ENCODE assay signal across 19 mouse cellular contexts in genomic region chr3:89899511-89899908, GRCm38 (mm10). TPM values are rescaled to one million over a fixed set of nuclear protein-coding genes. Genes with fewer than 3 reads are reported as not detected.
DNase-seq lines count a peak whose midpoint lies in the region; ATAC-seq and TF ChIP-seq lines count a peak whose summit lies in the region.
"Had no signal": no experiment of that assay in that cellular context is flagged by ENCODE, and none has a peak within 500 bp of the region (broad histone marks: within the 10 kb centered on the region; RNA-seq: fewer than 3 reads in every experiment).

No protein-coding gene starts in this region.

- H3K4me1 ChIP-seq in intestine, embryonic 16.5 days (ENCODE audit: control insufficient read depth, insufficient read depth, low read length): no peaks in the 10 kb centered on the region
- 0 out of 2 replicates have a peak, but pooled peaks cover 4% of the 10 kb centered on the region for H3K4me1 ChIP-seq in intestine, embryonic 15.5 days (replicated peaks)
- H3K4me1 ChIP-seq in liver, embryonic 15.5 days (replicated peaks): peaks cover 46% of the 10 kb centered on the region
- H3K4me1 ChIP-seq in liver, embryonic 12.5 days: peaks cover 37% of the 10 kb centered on the region
- peaks cover 55% of the 10 kb centered on the region for H3K4me1 ChIP-seq in liver, postnatal 0 days (ENCODE audit: insufficient read depth)

- H3K9ac ChIP-seq in intestine, embryonic 16.5 days (ENCODE audit: low read depth, low read length): no peak overlapping the region
- H3K9ac ChIP-seq in intestine, embryonic 15.5 days: no peak overlapping the region
- no peak overlapping the region for H3K9ac ChIP-seq in liver, embryonic 15.5 days
- H3K9ac ChIP-seq in liver, embryonic 12.5 days: no peak overlapping the region
- H3K9ac ChIP-seq in liver, postnatal 0 days (replicated peaks): no peak overlapping the region
- H3K9ac ChIP-seq: forebrain, postnatal 0 days; heart, embryonic 13.5 days; liver, embryonic 13.5 days had no signal

- H3K4me2 ChIP-seq in intestine, embryonic 16.5 days (ENCODE audit: low read depth, low read length): no peak overlapping the region
- no peak overlapping the region for H3K4me2 ChIP-seq in intestine, embryonic 15.5 days (replicated peaks)
- no peak overlapping the region for H3K4me2 ChIP-seq in liver, embryonic 15.5 days
- H3K4me2 ChIP-seq in liver, embryonic 12.5 days: no peak overlapping the region
- no peak overlapping the region for H3K4me2 ChIP-seq in liver, postnatal 0 days (ENCODE audit: low read depth, low read length)
- H3K4me2 ChIP-seq: heart, embryonic 13.5 days; liver, embryonic 13.5 days had no signal

- TF ChIP-seq CTCF in liver, postnatal 0 days (IDR thresholded peaks at IDR 0.05; ENCODE audit: low read depth): no peak

- no peaks in the 10 kb centered on the region for H3K9me3 ChIP-seq in intestine, embryonic 16.5 days (ENCODE audit: control insufficient read depth, low read length)
- H3K9me3 ChIP-seq in intestine, embryonic 15.5 days: no peaks in the 10 kb centered on the region
- no peaks in the 10 kb centered on the region for H3K9me3 ChIP-seq in liver, embryonic 15.5 days (replicated peaks)
- no peaks in the 10 kb centered on the region for H3K9me3 ChIP-seq in liver, embryonic 12.5 days (replicated peaks)
- H3K9me3 ChIP-seq in liver, postnatal 0 days (ENCODE audit: low read length): no peaks in the 10 kb centered on the region
- H3K9me3 ChIP-seq: G1E; heart, embryonic 13.5 days; hindbrain, embryonic 10.5 days; liver, embryonic 13.5 days had no signal

- DNase-seq in NIH3T3 (ENCODE audit: low read depth): peak; percentile 24
- DNase-seq in liver, postnatal 0 days: no peak
- DNase-seq in gastrocnemius, postnatal 10 days: no peak
- DNase-seq: adrenal gland, postnatal 10 days; cerebellum, postnatal 10 days; forebrain, postnatal 0 days; gastrocnemius, postnatal 14 days; liver, embryonic 13.5 days; right cerebral cortex, postnatal 14 days; thymus, adult 18-20 months had no signal

- TF ChIP-seq EP300 in liver, postnatal 0 days (IDR thresholded peaks at IDR 0.05; ENCODE audit: low read depth): no peak

- ATAC-seq in intestine, embryonic 16.5 days: no peak
- ATAC-seq in intestine, embryonic 15.5 days: no peak
- no peak for ATAC-seq in liver, embryonic 15.5 days (ENCODE audit: insufficient read depth)
- ATAC-seq in liver, embryonic 12.5 days: no peak
- no peak for ATAC-seq in liver, postnatal 0 days
- ATAC-seq: forebrain, postnatal 0 days; midbrain, embryonic 16.5 days had no signal

- H3K27ac ChIP-seq in intestine, embryonic 16.5 days (ENCODE audit: low read length): peak overlapping the region; percentile 21; the same call in 1 of the 2 replicates
- H3K27ac ChIP-seq in intestine, embryonic 15.5 days: no peak overlapping the region
- peak overlapping the region; percentile 71; the same call in 1 of the 2 replicates for H3K27ac ChIP-seq in liver, embryonic 15.5 days (replicated peaks)
- H3K27ac ChIP-seq in liver, embryonic 12.5 days: no peak overlapping the region
- H3K27ac ChIP-seq in liver, postnatal 0 days (ENCODE audit: low read depth): peak overlapping the region; percentile 89
- H3K27ac ChIP-seq: heart, embryonic 13.5 days; hindbrain, embryonic 10.5 days; liver, embryonic 13.5 days had no signal

- no peaks in the 10 kb centered on the region for H3K27me3 ChIP-seq in intestine, embryonic 16.5 days (replicated peaks; ENCODE audit: control insufficient read depth, insufficient read depth, low read length)
- H3K27me3 ChIP-seq in intestine, embryonic 15.5 days (replicated peaks): no peaks in the 10 kb centered on the region
- H3K27me3 ChIP-seq in liver, embryonic 15.5 days: peaks cover 4% of the 10 kb centered on the region; the same call in 1 of the 2 replicates
- peaks cover 18% of the 10 kb centered on the region for H3K27me3 ChIP-seq in liver, embryonic 12.5 days (replicated peaks)
- no peaks in the 10 kb centered on the region for H3K27me3 ChIP-seq in liver, postnatal 0 days (ENCODE audit: insufficient read depth, low read length)

- H3K36me3 ChIP-seq in intestine, embryonic 16.5 days (ENCODE audit: control insufficient read depth, insufficient read depth, low read length): no peaks in the 10 kb centered on the region
- H3K36me3 ChIP-seq in intestine, embryonic 15.5 days: no peaks in the 10 kb centered on the region
- no peaks in the 10 kb centered on the region for H3K36me3 ChIP-seq in liver, embryonic 15.5 days (replicated peaks)
- no peaks in the 10 kb centered on the region for H3K36me3 ChIP-seq in liver, embryonic 12.5 days
- peaks cover 5% of the 10 kb centered on the region; the same call in 1 of the 2 replicates for H3K36me3 ChIP-seq in liver, postnatal 0 days (replicated peaks; ENCODE audit: insufficient read depth, low read length)
- H3K36me3 ChIP-seq: G1E; heart, embryonic 13.5 days; hindbrain, embryonic 10.5 days; liver, embryonic 13.5 days had no signal

- WGBS in intestine, embryonic 16.5 days: 71% methylated on average over 8 of the region's 8 CpGs
- WGBS in intestine, embryonic 15.5 days: 68% methylated on average over 8 of the region's 8 CpGs
- 58% methylated on average over 8 of the region's 8 CpGs for WGBS in liver, embryonic 15.5 days (ENCODE audit: insufficient replicate concordance)
- WGBS in liver, embryonic 12.5 days (ENCODE audit: insufficient replicate concordance): 52% methylated on average over 8 of the region's 8 CpGs
- 62% methylated on average over 8 of the region's 8 CpGs for WGBS in liver, postnatal 0 days (ENCODE audit: insufficient replicate concordance)

- no peak overlapping the region for H3K4me3 ChIP-seq in intestine, embryonic 16.5 days (ENCODE audit: low read length)
- H3K4me3 ChIP-seq in intestine, embryonic 15.5 days (replicated peaks): no peak overlapping the region
- no peak overlapping the region for H3K4me3 ChIP-seq in liver, embryonic 15.5 days (replicated peaks)
- H3K4me3 ChIP-seq in liver, embryonic 12.5 days: no peak overlapping the region
- no peak overlapping the region for H3K4me3 ChIP-seq in liver, postnatal 0 days (ENCODE audit: low read depth, low read length)
- H3K4me3 ChIP-seq: heart, embryonic 13.5 days; hindbrain, embryonic 10.5 days; liver, embryonic 13.5 days; megakaryocyte, embryonic 14.5 days had no signal

RNA-seq across cellular contexts. Expression of gene Il6ra, which starts 13.5 kb away (rescaled TPM):
- polyA plus RNA-seq in intestine, embryonic 16.5 days (2015; fragmentation: Nextera tagmentation; extraction: Ambion mirVana): 3.0 and 3.4 TPM in 2 replicates
- 2.3 and 2.8 TPM in 2 replicates for polyA plus RNA-seq in intestine, embryonic 15.5 days (2015; fragmentation: Nextera tagmentation; extraction: Ambion mirVana)
- polyA plus RNA-seq in liver, embryonic 15.5 days (2015; fragmentation: Nextera tagmentation; extraction: Ambion mirVana): 5.3 and 6.3 TPM in 2 replicates
- polyA plus RNA-seq in liver, embryonic 12.5 days (2016; fragmentation: Nextera tagmentation; extraction: Ambion mirVana): 1.9 and 2.1 TPM in 2 replicates
- 10.2 and 11.8 TPM in 2 replicates for polyA plus RNA-seq in liver, postnatal 0 days (2015; fragmentation: Nextera tagmentation; extraction: Ambion mirVana)
- 1 to 10 TPM; 2.4 to 3.1 TPM for total RNA-seq in gastrocnemius, postnatal 10 days (2021)
- polyA plus RNA-seq: G1E had no signal

Comparison
In these comparisons a context has a peak if more than half of its experiments do, and no peak if none do; other contexts are left out.
1. H3K27ac ChIP-seq: peak in intestine, embryonic 16.5 days (single experiment), liver, embryonic 15.5 days (single experiment) and liver, postnatal 0 days (single experiment); none in intestine, embryonic 15.5 days (single experiment) and liver, embryonic 12.5 days (single experiment).